Mouse (Mus musculus): ENCODE data around the gene Grhl3. TPM values are rescaled to one million over a fixed set of nuclear protein-coding genes. Genes with fewer than 3 reads are reported as not detected.

Grhl3 gene
- total and polyA plus RNA-seq, 2 experiments from 2014 or later, result 1.7 to 2.5 TPM

- H3K4me3 ChIP-seq (ENCODE audit: low read length), result no peak overlapping the region
- no peak overlapping the region for H3K27ac ChIP-seq
- 0 out of 2 replicates have a peak, but pooled peaks cover 4% of the 10 kb centered on the region for H3K4me1 ChIP-seq (ENCODE audit: insufficient read depth, low read length)
- ATAC-seq, result no peak
- H3K9ac ChIP-seq (replicated peaks; ENCODE audit: low read length), result no peak overlapping the region
- no peak for TF ChIP-seq CTCF (IDR thresholded peaks at IDR 0.05; ENCODE audit: low read depth)
- H3K36me3 ChIP-seq (ENCODE audit: insufficient read depth, low read length), result no peaks in the 10 kb centered on the region
- WGBS, result 81% methylated on average over 6 of the region's 6 CpGs
- DNase-seq (ENCODE audit: low spot score), result no peak
- H3K9me3 ChIP-seq (ENCODE audit: low read length), result no peaks in the 10 kb centered on the region
- H3K4me2 ChIP-seq (ENCODE audit: low read depth, low read length), result no peak overlapping the region
- H3K27me3 ChIP-seq (ENCODE audit: insufficient read depth, low read length), result no peaks in the 10 kb centered on the region
These were observed 75.3 kb downstream of the Grhl3 start for GRCm38 (mm10) chr4:135498136-135498535.

DNA sequence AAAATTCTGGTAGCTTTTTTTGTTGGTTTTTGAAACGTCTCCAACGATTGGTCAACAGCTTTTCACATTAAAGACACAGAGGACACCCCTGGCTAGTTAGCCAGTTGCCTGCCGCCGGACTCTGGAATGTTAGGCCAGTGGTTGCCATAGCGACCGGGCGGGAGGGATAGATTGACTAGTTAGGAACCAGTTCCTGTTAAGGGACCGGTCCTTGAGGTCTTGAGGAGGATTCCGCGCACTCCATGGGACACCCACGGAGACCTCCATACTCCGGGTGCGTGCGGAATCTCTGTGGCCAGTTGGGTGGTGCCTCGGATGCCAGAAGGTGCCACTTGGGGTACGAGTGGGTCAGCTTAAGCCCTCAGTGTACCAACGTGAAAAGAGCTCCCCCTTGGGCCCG, 77.6 kb downstream of the Grhl3 start:
- Histone ChIP-seq H3K27me3 (ENCODE audit: insufficient read depth, low read length) (no peaks in the 10 kb centered on the region), H3K27ac (no peak overlapping the region), H3K4me2 (ENCODE audit: low read depth, low read length) (peak overlapping the region; percentile 81), H3K9me3 (ENCODE audit: low read length) (no peaks in the 10 kb centered on the region), H3K4me3 (ENCODE audit: low read length) (peak overlapping the region; percentile 71; the same call in 1 of the 2 replicates), H3K9ac (replicated peaks; ENCODE audit: low read length) (0 out of 2 replicates have a peak overlapping the region, but pooled peaks have one; percentile 0), H3K4me1 (ENCODE audit: insufficient read depth, low read length) (0 out of 2 replicates have a peak, but pooled peaks cover 4% of the 10 kb centered on the region), H3K36me3 (ENCODE audit: insufficient read depth, low read length) (peaks cover under 1% of the 10 kb centered on the region; the same call in 1 of the 2 replicates)
- no peak for TF ChIP-seq CTCF (IDR thresholded peaks at IDR 0.05; ENCODE audit: low read depth)
- WGBS, result 14% methylated on average over 18 of the region's 18 CpGs
- ATAC-seq (no peak), DNase-seq (ENCODE audit: low spot score) (peak; percentile 71)

DNA sequence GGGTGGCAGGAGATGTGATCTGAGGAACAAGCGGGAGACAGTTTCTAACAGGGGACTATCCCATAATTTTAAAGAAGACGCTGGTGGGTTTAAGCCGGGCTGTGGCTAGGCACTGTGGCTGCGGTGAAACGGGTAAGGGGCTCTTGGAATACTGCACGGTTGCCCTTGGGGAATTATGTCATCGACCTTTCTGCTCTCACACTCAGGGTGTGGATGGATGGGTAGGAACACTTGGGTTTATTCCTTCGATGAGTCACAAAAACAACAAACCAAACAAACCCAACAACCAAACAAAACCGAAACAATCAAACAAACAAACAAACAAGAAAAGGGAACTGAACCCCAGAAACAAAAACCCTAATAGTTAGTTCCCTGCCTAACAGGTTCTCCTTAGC, 78.0 kb downstream of the Grhl3 start:
- peak overlapping the region; percentile 66 for H3K27ac ChIP-seq
- no peak for TF ChIP-seq CTCF (IDR thresholded peaks at IDR 0.05; ENCODE audit: low read depth)
- 0 out of 2 replicates have a peak, but pooled peaks cover 4% of the 10 kb centered on the region for H3K4me1 ChIP-seq (ENCODE audit: insufficient read depth, low read length)
- no peaks in the 10 kb centered on the region for H3K27me3 ChIP-seq (ENCODE audit: insufficient read depth, low read length)
- no peak for ATAC-seq
- H3K9ac ChIP-seq (replicated peaks; ENCODE audit: low read length), result peak overlapping the region; percentile 45
- H3K36me3 ChIP-seq (ENCODE audit: insufficient read depth, low read length), result peaks cover 5% of the 10 kb centered on the region; the same call in 1 of the 2 replicates
- H3K4me3 ChIP-seq (ENCODE audit: low read length), result peak overlapping the region; percentile 71
- 10% methylated on average over 9 of the region's 9 CpGs for WGBS
- no peaks in the 10 kb centered on the region for H3K9me3 ChIP-seq (ENCODE audit: low read length)
- peak overlapping the region; percentile 81 for H3K4me2 ChIP-seq (ENCODE audit: low read depth, low read length)
- DNase-seq (ENCODE audit: low spot score), result no peak

- Histone ChIP-seq H3K36me3 (ENCODE audit: insufficient read depth, low read length) (peaks cover 11% of the 10 kb centered on the region; the same call in 1 of the 2 replicates), H3K4me3 (ENCODE audit: low read length) (peak within 1 kb of the TSS; percentile 71), H3K4me1 (ENCODE audit: insufficient read depth, low read length) (0 out of 2 replicates have a peak, but pooled peaks cover 4% of the 10 kb centered on the region), H3K9me3 (ENCODE audit: low read length) (no peaks in the 10 kb centered on the region), H3K4me2 (ENCODE audit: low read depth, low read length) (peak within 1 kb of the TSS; percentile 81), H3K9ac (replicated peaks; ENCODE audit: low read length) (peak within 1 kb of the TSS; percentile 45), H3K27me3 (ENCODE audit: insufficient read depth, low read length) (no peaks in the 10 kb centered on the region), H3K27ac (peak within 1 kb of the TSS; percentile 66)
- DNase-seq (ENCODE audit: low spot score), result peak; percentile 97
- peak; percentile 97 for ATAC-seq
- WGBS, result under 1% methylated on average over 53 of the region's 53 CpGs
- TF ChIP-seq CTCF (IDR thresholded peaks at IDR 0.05; ENCODE audit: low read depth), result peak; percentile 77
These were observed 78.7 kb downstream of the Grhl3 start, which contains the start of the genes Stpg1 and Nipal3 for GRCm38 (mm10) chr4:135494521-135495396. Stpg1 (plus strand) TSS chr4:135494790. Nipal3 (minus strand) TSS chr4:135495038.

DNA sequence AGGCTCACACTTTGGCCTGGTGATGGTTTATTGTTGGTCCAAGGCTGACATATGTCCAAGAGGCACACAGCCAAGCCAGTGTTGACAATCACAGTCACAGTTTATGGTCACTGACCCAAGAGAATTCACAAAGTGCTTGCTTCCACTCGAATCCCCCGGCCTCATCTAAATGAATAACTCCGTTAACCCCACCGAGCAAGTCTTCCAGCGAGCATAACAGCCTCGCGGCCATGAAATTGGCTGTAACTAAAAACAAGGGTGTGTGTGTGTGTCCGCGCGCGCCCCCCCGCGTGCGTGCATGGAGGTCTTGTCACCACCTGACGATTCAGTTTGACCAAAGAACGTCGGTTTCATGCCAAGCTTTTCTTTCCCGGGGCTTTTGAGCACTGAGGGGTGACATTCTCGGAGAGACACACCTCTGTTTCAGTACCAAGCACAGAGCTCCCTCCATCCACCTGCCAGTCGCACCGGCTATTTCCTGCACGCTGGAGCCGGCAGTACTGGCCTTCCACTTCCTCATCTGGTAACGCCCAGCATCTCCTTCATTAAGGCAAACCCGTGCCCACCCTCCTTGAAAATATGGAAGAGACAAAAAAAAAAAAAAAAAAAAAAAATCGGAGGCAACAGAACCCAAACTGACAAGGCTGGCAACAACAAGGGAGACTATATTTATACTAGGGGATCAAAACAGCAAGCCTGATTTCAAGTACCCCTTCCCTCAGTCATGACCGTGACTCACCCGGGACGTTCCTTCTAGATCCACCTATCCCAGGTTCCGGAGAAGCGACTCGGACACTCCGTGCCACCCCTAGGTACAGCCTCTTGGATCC, 79.5 kb downstream of the Grhl3 start:
- H3K27me3 ChIP-seq (ENCODE audit: insufficient read depth, low read length), result no peaks in the 10 kb centered on the region
- peak overlapping the region; percentile 65 for H3K27ac ChIP-seq
- peak overlapping the region; percentile 81 for H3K4me2 ChIP-seq (ENCODE audit: low read depth, low read length)
- peaks cover 15% of the 10 kb centered on the region; the same call in 1 of the 2 replicates for H3K36me3 ChIP-seq (ENCODE audit: insufficient read depth, low read length)
- no peaks in the 10 kb centered on the region for H3K9me3 ChIP-seq (ENCODE audit: low read length)
- peak overlapping the region; percentile 71 for H3K4me3 ChIP-seq (ENCODE audit: low read length)
- peak; percentile 42 for TF ChIP-seq CTCF (IDR thresholded peaks at IDR 0.05; ENCODE audit: low read depth)
- peak overlapping the region; percentile 45 for H3K9ac ChIP-seq (replicated peaks; ENCODE audit: low read length)
- DNase-seq (ENCODE audit: low spot score), result peak; percentile 74
- H3K4me1 ChIP-seq (ENCODE audit: insufficient read depth, low read length), result 0 out of 2 replicates have a peak, but pooled peaks cover 4% of the 10 kb centered on the region
- no peak for ATAC-seq
- WGBS, result under 1% methylated on average over 33 of the region's 33 CpGs

DNA sequence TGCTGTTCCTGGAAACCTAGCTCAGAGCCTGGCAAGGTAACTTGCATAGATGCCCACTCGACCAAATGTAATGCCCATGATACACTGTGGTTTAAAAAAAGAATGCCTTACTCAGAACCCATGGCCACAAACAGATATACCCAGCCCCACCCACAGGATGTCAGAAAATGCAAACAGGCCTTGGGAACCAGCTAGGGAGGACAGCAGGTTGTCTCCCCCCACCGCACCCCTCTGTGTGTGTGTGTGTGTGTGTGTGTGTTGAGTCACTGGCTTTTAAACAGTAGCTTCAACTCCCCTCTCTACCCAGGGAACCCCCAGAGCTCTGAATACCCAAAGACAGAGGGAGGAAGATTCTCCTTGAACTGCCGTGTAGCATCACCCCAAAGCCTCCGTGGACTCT, 80.2 kb downstream of the Grhl3 start:
- Histone ChIP-seq H3K4me1 (ENCODE audit: insufficient read depth, low read length) (0 out of 2 replicates have a peak, but pooled peaks cover 4% of the 10 kb centered on the region), H3K9me3 (ENCODE audit: low read length) (no peaks in the 10 kb centered on the region), H3K36me3 (ENCODE audit: insufficient read depth, low read length) (peaks cover 21% of the 10 kb centered on the region; the same call in 1 of the 2 replicates), H3K4me3 (ENCODE audit: low read length) (peak overlapping the region; percentile 71), H3K9ac (replicated peaks; ENCODE audit: low read length) (peak overlapping the region; percentile 45), H3K27ac (peak overlapping the region; percentile 65; the same call in 1 of the 2 replicates), H3K4me2 (ENCODE audit: low read depth, low read length) (peak overlapping the region; percentile 81), H3K27me3 (ENCODE audit: insufficient read depth, low read length) (no peaks in the 10 kb centered on the region)
- DNase-seq (ENCODE audit: low spot score) (no peak), ATAC-seq (no peak)
- 34% methylated on average over 4 of the region's 4 CpGs for WGBS
- TF ChIP-seq CTCF (IDR thresholded peaks at IDR 0.05; ENCODE audit: low read depth), result no peak

Small RNA genes within 50 kb of the gene (microRNA-seq; reads per million reads assigned to microRNA genes)
- 0 reads per million in 2 experiments for gene Gm25317

Other genes starting within 250 kb of the Grhl3 start
- gene Srrm1, start 220.3 kb downstream of the Grhl3 start, total RNA-seq (2014; rRNA removed), result 20.8 and 21.2 TPM in 2 replicates
- 173 and 174 TPM in 2 replicates for gene Srrm1, start 220.3 kb downstream of the Grhl3 start, polyA plus RNA-seq (2015; fragmentation: Nextera tagmentation; extraction: Ambion mirVana)
- 0.75 and 6.9 TPM in 2 replicates for gene Ncmap, start 175.4 kb downstream of the Grhl3 start, total RNA-seq (2014; rRNA removed)
- gene Ncmap, start 175.4 kb downstream of the Grhl3 start, polyA plus RNA-seq (2015; fragmentation: Nextera tagmentation; extraction: Ambion mirVana), result 1.5 and 2.1 TPM in 2 replicates
- 81.3 and 82.1 TPM in 2 replicates for gene Rcan3, start 139.8 kb downstream of the Grhl3 start, total RNA-seq (2014; rRNA removed)
- gene Rcan3, start 139.8 kb downstream of the Grhl3 start, polyA plus RNA-seq (2015; fragmentation: Nextera tagmentation; extraction: Ambion mirVana), result 56.3 and 58.4 TPM in 2 replicates
- gene Stpg1, start 78.8 kb downstream of the Grhl3 start, total RNA-seq (2014; rRNA removed), result 0.42 and 0.79 TPM in 2 replicates
- gene Stpg1, start 78.8 kb downstream of the Grhl3 start, polyA plus RNA-seq (2015; fragmentation: Nextera tagmentation; extraction: Ambion mirVana), result 0.29 and 0.71 TPM in 2 replicates
- 97.3 and 122 TPM in 2 replicates for gene Nipal3, start 78.6 kb downstream of the Grhl3 start, total RNA-seq (2014; rRNA removed)
- 8.5 and 9.4 TPM in 2 replicates for gene Nipal3, start 78.6 kb downstream of the Grhl3 start, polyA plus RNA-seq (2015; fragmentation: Nextera tagmentation; extraction: Ambion mirVana)
- 0.22 and 0.58 TPM in 2 replicates for gene Ifnlr1, start 112.7 kb upstream of the Grhl3 start, total RNA-seq (2014; rRNA removed)
- gene Ifnlr1, start 112.7 kb upstream of the Grhl3 start, polyA plus RNA-seq (2015; fragmentation: Nextera tagmentation; extraction: Ambion mirVana), result 0.11 and 0.23 TPM in 2 replicates
- gene Il22ra1, start 154.5 kb upstream of the Grhl3 start, total RNA-seq (2014; rRNA removed), result 0.84 TPM in 1 of 2 replicates, not detected in the other
- not detected in 2 replicates for gene Il22ra1, start 154.5 kb upstream of the Grhl3 start, polyA plus RNA-seq (2015; fragmentation: Nextera tagmentation; extraction: Ambion mirVana)
- 0.58 and 2.0 TPM in 2 replicates for gene Myom3, start 186.1 kb upstream of the Grhl3 start, total RNA-seq (2014; rRNA removed)
- gene Myom3, start 186.1 kb upstream of the Grhl3 start, polyA plus RNA-seq (2015; fragmentation: Nextera tagmentation; extraction: Ambion mirVana), result 1.4 and 1.6 TPM in 2 replicates

Measured in hindbrain, postnatal 0 days (tissue).